Mouse (Mus musculus): ENCODE measurements at regions not wholly inside any gene's neighbourhood (a gene's known extent, or its start where the extent isn't known, plus 50 kb on each side); places are given as distances from the start of the nearest gene placed in this dataset.

DNA sequence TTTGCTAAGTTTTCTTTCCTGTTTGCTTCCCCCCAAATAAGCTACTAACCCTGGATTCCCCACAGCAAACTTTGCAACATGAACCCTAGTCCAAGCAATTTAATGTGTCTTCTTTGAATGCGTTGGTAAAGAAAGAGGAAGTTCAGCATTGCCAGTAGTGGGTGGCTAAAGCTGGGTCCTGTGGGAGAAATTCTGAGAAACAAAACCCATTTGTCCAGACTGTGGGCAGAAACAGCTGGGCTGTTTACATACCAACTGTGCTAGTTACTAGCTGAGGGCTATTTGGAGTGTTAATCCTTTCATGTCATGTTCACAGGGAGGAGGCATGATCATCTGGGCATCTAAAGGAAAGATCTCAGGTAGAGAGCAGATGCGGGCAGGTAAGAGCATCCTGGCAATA, 51.8 kb upstream of the 1190002N15Rik start:
- DNase-seq (ENCODE audit: low read depth, low spot score): no peak

- no peak for DNase-seq (ENCODE audit: low read depth, low spot score)
Observed at GRCm38 (mm10) chr9:94604993-94605392, 64.7 kb upstream of the Slc9a9 start.

DNA sequence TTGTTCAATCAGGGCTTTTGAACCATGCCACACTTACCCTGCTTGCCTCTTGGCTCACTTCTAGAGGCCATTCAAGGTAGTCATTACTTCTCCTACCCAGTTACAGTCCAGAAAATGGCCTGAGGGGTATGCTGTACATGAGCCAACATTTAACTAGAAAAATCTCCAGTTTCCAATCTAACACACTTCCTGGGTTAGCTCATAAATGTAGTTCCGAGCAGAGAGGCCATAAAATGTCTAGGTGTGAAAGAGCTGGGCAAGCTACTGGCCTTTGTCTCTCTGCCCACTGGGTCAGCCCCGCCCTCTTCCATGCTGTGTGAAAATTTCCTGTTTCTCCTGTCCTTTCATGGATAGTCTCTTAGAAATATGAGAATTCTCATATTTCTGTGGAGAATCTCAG, 63.3 kb upstream of the Slc9a9 start:
- no peak for DNase-seq (ENCODE audit: low read depth, low spot score)

DNA sequence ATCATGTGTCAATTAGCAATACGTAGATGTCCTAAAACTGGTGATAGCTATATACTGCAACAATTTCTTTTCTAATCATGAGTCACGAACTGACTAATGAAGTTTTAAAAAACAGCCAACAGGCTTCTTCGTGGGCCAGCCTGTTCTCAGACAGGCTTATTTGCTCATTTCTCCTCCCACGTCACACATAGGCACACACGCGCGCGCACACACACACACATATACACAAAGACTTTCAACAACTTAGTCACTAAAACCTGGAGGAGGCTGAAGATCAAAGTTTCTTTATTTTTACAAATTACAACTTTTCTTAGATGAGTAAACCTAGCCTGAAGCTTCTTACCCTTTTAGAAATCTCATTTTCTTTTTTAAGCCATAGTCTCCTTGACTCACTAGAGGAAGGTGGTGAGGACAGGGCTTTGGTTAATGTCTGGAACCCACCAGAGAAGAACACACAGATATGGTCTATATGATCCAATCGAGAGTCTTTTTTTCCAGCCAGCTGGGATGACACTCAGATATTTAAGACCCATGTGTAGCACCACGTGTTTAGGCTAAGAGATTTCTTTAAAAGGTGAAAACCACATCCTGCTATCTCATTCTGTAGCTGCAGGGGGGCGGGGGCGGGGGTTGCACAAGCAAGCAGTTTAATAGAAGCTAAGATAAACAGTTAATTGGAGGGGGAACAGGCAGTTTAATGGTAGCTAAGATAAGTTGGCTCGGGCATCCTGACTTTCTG, 62.5 kb upstream of the Slc9a9 start:
- no peak for DNase-seq (ENCODE audit: low read depth, low spot score)

DNA sequence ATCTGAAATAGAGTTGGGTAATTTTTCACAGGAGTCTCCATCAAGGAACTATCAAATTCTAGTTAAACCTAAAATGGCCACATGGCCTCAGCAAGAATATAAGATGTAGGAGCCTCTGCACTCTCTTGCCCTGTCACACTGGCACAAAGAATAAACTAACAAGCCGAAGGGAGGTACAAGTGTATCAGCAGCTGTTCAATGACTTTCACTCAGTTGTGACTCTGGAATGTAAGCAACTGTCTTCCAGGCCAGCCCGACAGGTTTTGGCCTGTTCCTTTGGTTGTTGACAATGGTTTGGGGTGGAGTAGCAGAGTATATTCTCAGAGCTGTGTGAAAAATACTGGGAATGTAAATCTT, 62.0 kb upstream of the Slc9a9 start:
- DNase-seq (ENCODE audit: low read depth, low spot score): no peak

DNA sequence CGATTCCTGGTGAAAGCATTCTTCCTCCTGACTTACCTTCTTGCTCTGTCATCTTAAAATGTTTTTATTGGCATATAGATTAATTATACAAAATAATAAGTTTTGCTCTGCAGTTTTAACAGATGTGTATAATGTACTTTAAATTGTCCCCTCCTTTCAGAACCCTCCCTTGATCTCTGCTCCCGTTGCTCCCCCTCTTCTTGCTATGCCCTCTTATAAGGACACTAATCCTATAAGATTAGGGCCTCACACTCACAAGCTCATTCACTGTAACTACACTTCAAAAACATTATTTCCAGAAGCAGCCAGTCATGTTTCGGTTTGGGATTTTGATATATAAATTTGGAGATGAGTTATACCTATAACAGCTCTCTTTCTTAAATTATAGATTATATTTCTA, 59.6 kb upstream of the Slc9a9 start:
- DNase-seq (ENCODE audit: low read depth, low spot score): no peak

DNA sequence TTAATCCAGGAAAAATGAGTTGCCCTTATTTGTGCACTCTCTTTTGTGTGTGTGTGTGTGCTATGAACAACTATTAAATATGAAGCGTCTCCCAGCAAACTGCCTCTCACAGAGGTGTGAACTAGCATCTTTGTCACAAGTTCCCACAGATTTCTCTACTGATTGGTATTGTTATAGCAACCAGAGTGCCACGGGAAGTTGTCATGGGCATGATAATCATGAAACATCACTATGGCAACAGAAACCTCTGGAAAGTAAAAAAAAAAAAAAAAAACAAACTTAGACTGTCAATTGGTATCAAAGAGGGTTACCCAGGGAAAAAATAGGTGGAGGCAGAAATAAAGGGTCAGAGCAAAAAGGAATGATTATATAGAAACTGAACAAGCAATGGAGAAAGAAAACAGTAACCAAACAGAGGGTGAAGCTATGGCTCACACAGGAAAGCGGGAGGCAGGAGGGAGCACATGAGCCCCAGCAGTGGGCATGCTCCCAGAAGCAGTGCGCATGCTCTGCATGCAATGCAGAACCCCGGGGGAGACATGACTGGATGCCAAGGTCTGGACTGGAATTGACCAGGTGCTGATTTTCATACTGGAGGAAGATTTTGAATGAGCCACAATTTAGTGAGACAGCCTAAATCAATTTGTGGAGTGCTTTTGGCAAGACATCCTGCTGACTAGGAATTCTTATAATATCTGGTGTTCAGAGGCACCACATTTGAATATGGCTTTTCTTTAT, 58.9 kb upstream of the Slc9a9 start:
- no peak for DNase-seq (ENCODE audit: low read depth, low spot score)

GRCm38 (mm10) chr9:94613891-94614671, 55.6 kb upstream of the Slc9a9 start:
- peak; percentile 10 for DNase-seq (ENCODE audit: low read depth, low spot score)

- DNase-seq (ENCODE audit: low read depth, low spot score): no peak
Observed at GRCm38 (mm10) chr9:94615205-94615604, 54.5 kb upstream of the Slc9a9 start.

DNA sequence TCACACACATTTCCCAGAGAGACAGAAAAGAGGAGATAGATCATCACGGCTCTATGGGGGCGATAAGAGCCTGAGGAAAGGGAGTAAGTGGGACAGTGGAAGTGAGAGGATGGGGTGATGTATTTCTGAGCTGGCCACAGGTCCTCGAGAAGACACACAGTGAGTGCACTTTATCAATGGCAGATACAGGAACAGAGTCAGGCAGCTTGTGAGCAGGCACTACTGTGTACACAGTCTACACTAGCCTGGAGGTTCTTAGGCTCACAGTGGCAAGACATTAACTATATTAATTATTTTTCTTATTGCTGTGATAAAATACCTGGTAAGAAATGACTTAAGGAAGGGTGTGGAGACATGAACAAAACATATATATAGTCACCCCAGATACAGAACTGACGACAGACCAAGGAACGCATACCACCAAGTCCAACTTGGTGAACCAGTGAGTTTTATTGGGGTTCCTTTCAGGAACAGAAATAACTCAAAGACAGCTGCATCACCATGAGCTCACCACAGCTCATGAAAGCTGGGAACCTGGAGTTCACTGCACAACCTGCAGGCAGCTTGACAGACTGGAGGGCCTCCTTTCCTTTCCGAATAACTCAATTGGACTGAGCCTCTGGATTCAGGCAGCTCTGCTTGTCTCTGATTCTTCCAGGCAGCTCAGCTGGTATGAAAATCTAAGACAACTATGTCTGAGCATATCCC, 51.5 kb upstream of the Slc9a9 start:
- no peak for DNase-seq (ENCODE audit: low read depth, low spot score)

Data from skeletal muscle tissue, adult 2 months (tissue).